Mouse (Mus musculus): Measurements from ENCODE around the gene Gfer. TPM values are rescaled to one million over a fixed set of nuclear protein-coding genes. Genes with fewer than 3 reads are reported as not detected.

The Gfer gene
- total and polyA plus RNA-seq, 3 experiments, result 69.1 to 105 (median 94.8) TPM

DNA sequence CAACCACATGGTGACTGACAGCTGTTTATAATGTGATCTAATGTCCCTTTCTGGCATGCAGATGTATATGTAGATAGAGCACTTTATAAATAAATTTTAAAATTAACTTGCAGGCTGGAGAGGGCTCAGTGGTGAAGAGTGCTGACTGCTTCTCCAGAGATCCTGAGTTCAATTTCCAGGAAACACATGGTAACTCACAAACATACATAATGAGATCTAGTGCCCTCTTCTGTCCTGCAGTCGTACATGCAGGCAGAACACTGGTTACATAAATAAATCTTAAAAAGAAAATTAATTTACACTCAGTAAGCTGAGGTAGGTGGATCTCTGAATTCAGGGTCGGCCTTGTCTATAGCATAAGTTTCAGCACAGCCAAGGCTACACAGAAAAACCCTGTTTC lies 12.7 kb upstream of the Gfer start (continued):
- TF ChIP-seq ZC3H11A (IDR thresholded peaks at IDR 0.05; ENCODE audit: low read depth, low read length) (no peak), JUN (IDR thresholded peaks at IDR 0.05; ENCODE audit: insufficient read depth, low read depth, low read length) (no peak), TBP (conservative IDR thresholded peaks at IDR 0.05; ENCODE audit: low read depth, low read length) (0 out of 2 replicates have a peak, but pooled peaks have one; percentile 16), PAX5 (IDR thresholded peaks at IDR 0.05; ENCODE audit: low read length) (no peak), MAFK (IDR thresholded peaks at IDR 0.05; ENCODE audit: insufficient replicate concordance, low read length) (no peak), MYC (IDR thresholded peaks at IDR 0.05; ENCODE audit: low read depth, low read length) (peak; percentile 97), ZNF384 (IDR thresholded peaks at IDR 0.05; ENCODE audit: low read depth, low read length) (no peak), MAZ (IDR thresholded peaks at IDR 0.05; ENCODE audit: low read depth, low read length) (no peak), USF2 (conservative IDR thresholded peaks at IDR 0.05; ENCODE audit: low read depth, low read length) (no peak), HCFC1 (IDR thresholded peaks at IDR 0.05; ENCODE audit: low read depth, low read length) (no peak)

GRCm38 (mm10) chr17:24707801-24708425 lies 12.0 kb upstream of the Gfer start:
- TF ChIP-seq JUN (IDR thresholded peaks at IDR 0.05; ENCODE audit: insufficient read depth, low read depth, low read length), result no peak
- no peak for TF ChIP-seq CTCF (conservative IDR thresholded peaks at IDR 0.05 in 1 of 2, IDR thresholded peaks at IDR 0.05 in 1 of 2; ENCODE audit: low read depth in 2 of 2, low read length in 2 of 2)
- TF ChIP-seq TBP (conservative IDR thresholded peaks at IDR 0.05; ENCODE audit: low read depth, low read length), result no peak
- TF ChIP-seq CHD2 (IDR thresholded peaks at IDR 0.05; ENCODE audit: low read length), result 0 out of 2 replicates have a peak, but pooled peaks have one; percentile 34
- TF ChIP-seq NELFE (IDR thresholded peaks at IDR 0.05; ENCODE audit: low read depth, low read length), result no peak; the same call in 1 of the 2 replicates
- TF ChIP-seq MAFK (IDR thresholded peaks at IDR 0.05; ENCODE audit: insufficient replicate concordance, low read length), result no peak
- no peak for TF ChIP-seq ZC3H11A (IDR thresholded peaks at IDR 0.05; ENCODE audit: low read depth, low read length)
- TF ChIP-seq NRF1 (IDR thresholded peaks at IDR 0.05; ENCODE audit: low read depth, low read length), result no peak
- TF ChIP-seq ZMIZ1 (IDR thresholded peaks at IDR 0.05; ENCODE audit: low read depth, low read length), result no peak
- TF ChIP-seq MXI1 (IDR thresholded peaks at IDR 0.05; ENCODE audit: low read depth, low read length), result peak; percentile 85
- no peak for TF ChIP-seq CHD1 (IDR thresholded peaks at IDR 0.05; ENCODE audit: low read depth, low read length)
- TF ChIP-seq MAX (IDR thresholded peaks at IDR 0.05; ENCODE audit: low read length), result no peak
- TF ChIP-seq MYC (IDR thresholded peaks at IDR 0.05; ENCODE audit: low read depth, low read length), result 0 out of 2 replicates have a peak, but pooled peaks have one; percentile 34
- no peak for TF ChIP-seq PAX5 (IDR thresholded peaks at IDR 0.05; ENCODE audit: low read length)
- TF ChIP-seq ZNF384 (IDR thresholded peaks at IDR 0.05; ENCODE audit: low read depth, low read length), result no peak
- TF ChIP-seq KAT2A (IDR thresholded peaks at IDR 0.05; ENCODE audit: insufficient replicate concordance, low read length), result no peak
- no peak for TF ChIP-seq ETS1 (conservative IDR thresholded peaks at IDR 0.05; ENCODE audit: low read depth, low read length)
- no peak for TF ChIP-seq MAZ (IDR thresholded peaks at IDR 0.05; ENCODE audit: low read depth, low read length)
- H3K4me2 ChIP-seq (ENCODE audit: insufficient read depth, low read depth, poor library complexity, severe bottlenecking), result peak overlapping the region; percentile 68

More at GRCm38 (mm10) chr17:24707801-24708425, 12.0 kb upstream of the Gfer start:
- DNase-seq (ENCODE audit: extremely low read depth), result no peak
- Histone ChIP-seq H3K27ac (ENCODE audit: insufficient read depth, low read depth) (peak overlapping the region; percentile 52), H3K79me2 (replicated peaks; ENCODE audit: control insufficient read depth, extremely low read depth, insufficient read depth, poor library complexity, severe bottlenecking) (peaks cover 14% of the 10 kb centered on the region), H3K4me1 (ENCODE audit: control insufficient read depth in 1 of 2, insufficient read depth in 2 of 2) (peaks cover 7 to 19% of the 10 kb centered on the region in 2 experiments; a peak in 3 of 4 replicates), H3K9ac (ENCODE audit: insufficient read depth, low read depth) (peak overlapping the region; percentile 86), H3K27me3 (replicated peaks) (no peaks in the 10 kb centered on the region), H3K36me3 (replicated peaks in 1 of 2; ENCODE audit: control insufficient read depth in 1 of 2, insufficient read depth in 1 of 2, low read length in 1 of 2) (peaks cover 21 to 27% of the 10 kb centered on the region in 2 experiments), H3K4me3 (replicated peaks in 1 of 3; ENCODE audit: low read depth in 2 of 3, low read length in 2 of 3, poor library complexity in 1 of 3) (peak overlapping the region; percentile 83 to 96 (median 94)), H3K9me3 (replicated peaks; ENCODE audit: low read length) (no peaks in the 10 kb centered on the region)
- dilution Hi-C loops (cut with MboI; ENCODE audit: extremely low pct_ligation_motif_present, extremely low pct_unique_long_range_greater_than_20kb, low sequenced_read_pairs), result no loop called here
- in situ Hi-C loops (cut with MboI; ENCODE audit: low pct_ligation_motif_present, low pct_unique_long_range_greater_than_20kb, low sequenced_read_pairs), result no loop called here
